Mouse (Mus musculus): Measurements from ENCODE around the gene Rptor. TPM values are rescaled to one million over a fixed set of nuclear protein-coding genes. Genes with fewer than 3 reads are reported as not detected.
A peak's percentile ranks its signal among the peaks of the same experiment; 100 is the strongest.
"Not testable (repeated sequence)": the region's sequence is repeated elsewhere in the genome, so short reads cannot be mapped to it uniquely, and the experiment has no call there.

Rptor gene
- polyA plus RNA-seq, 1 experiment = 34.4 TPM

GRCm38 (mm10) chr11:119657534-119657933 lies 54.8 kb downstream of the Rptor start:
- no peak for TF ChIP-seq CTCF (IDR thresholded peaks at IDR 0.05; ENCODE audit: borderline replicate concordance, extremely low read depth, insufficient read depth, insufficient read length)
- no peak for TF ChIP-seq POLR2A (IDR thresholded peaks at IDR 0.05; ENCODE audit: borderline replicate concordance, extremely low read depth, insufficient read depth, insufficient read length, poor library complexity, severe bottlenecking)
- no peak for DNase-seq (ENCODE audit: low read depth)

GRCm38 (mm10) chr11:119659296-119659695 lies 56.6 kb downstream of the Rptor start:
- no peak for DNase-seq (ENCODE audit: low read depth)
- TF ChIP-seq POLR2A (IDR thresholded peaks at IDR 0.05; ENCODE audit: borderline replicate concordance, extremely low read depth, insufficient read depth, insufficient read length, poor library complexity, severe bottlenecking) = no peak
- no peak for TF ChIP-seq CTCF (IDR thresholded peaks at IDR 0.05; ENCODE audit: borderline replicate concordance, extremely low read depth, insufficient read depth, insufficient read length)

GRCm38 (mm10) chr11:119661479-119661878 lies 58.8 kb downstream of the Rptor start:
- DNase-seq (ENCODE audit: low read depth) = not testable (repeated sequence)

- TF ChIP-seq CTCF (IDR thresholded peaks at IDR 0.05; ENCODE audit: borderline replicate concordance, extremely low read depth, insufficient read depth, insufficient read length) (no peak), POLR2A (IDR thresholded peaks at IDR 0.05; ENCODE audit: borderline replicate concordance, extremely low read depth, insufficient read depth, insufficient read length, poor library complexity, severe bottlenecking) (no peak)
- no peak for DNase-seq (ENCODE audit: low read depth)
Measured at GRCm38 (mm10) chr11:119663876-119664275, 61.2 kb downstream of the Rptor start.

GRCm38 (mm10) chr11:119664678-119665307 lies 62.1 kb downstream of the Rptor start:
- DNase-seq (ENCODE audit: low read depth) = peak; percentile 59
- TF ChIP-seq CTCF (IDR thresholded peaks at IDR 0.05; ENCODE audit: borderline replicate concordance, extremely low read depth, insufficient read depth, insufficient read length) (no peak), POLR2A (IDR thresholded peaks at IDR 0.05; ENCODE audit: borderline replicate concordance, extremely low read depth, insufficient read depth, insufficient read length, poor library complexity, severe bottlenecking) (no peak)

GRCm38 (mm10) chr11:119665308-119665702 lies 62.6 kb downstream of the Rptor start:
- TF ChIP-seq POLR2A (IDR thresholded peaks at IDR 0.05; ENCODE audit: borderline replicate concordance, extremely low read depth, insufficient read depth, insufficient read length, poor library complexity, severe bottlenecking) (no peak), CTCF (IDR thresholded peaks at IDR 0.05; ENCODE audit: borderline replicate concordance, extremely low read depth, insufficient read depth, insufficient read length) (no peak)
- no peak for DNase-seq (ENCODE audit: low read depth)

- TF ChIP-seq POLR2A (IDR thresholded peaks at IDR 0.05; ENCODE audit: borderline replicate concordance, extremely low read depth, insufficient read depth, insufficient read length, poor library complexity, severe bottlenecking) (no peak), CTCF (IDR thresholded peaks at IDR 0.05; ENCODE audit: borderline replicate concordance, extremely low read depth, insufficient read depth, insufficient read length) (no peak)
- DNase-seq (ENCODE audit: low read depth) = no peak
Measured at GRCm38 (mm10) chr11:119666567-119667108, 63.9 kb downstream of the Rptor start.

- no peak for DNase-seq (ENCODE audit: low read depth)
- TF ChIP-seq CTCF (IDR thresholded peaks at IDR 0.05; ENCODE audit: borderline replicate concordance, extremely low read depth, insufficient read depth, insufficient read length) (no peak), POLR2A (IDR thresholded peaks at IDR 0.05; ENCODE audit: borderline replicate concordance, extremely low read depth, insufficient read depth, insufficient read length, poor library complexity, severe bottlenecking) (no peak)
Measured at GRCm38 (mm10) chr11:119670690-119671666, 68.3 kb downstream of the Rptor start.

GRCm38 (mm10) chr11:119672041-119672440 lies 69.3 kb downstream of the Rptor start:
- no peak for TF ChIP-seq POLR2A (IDR thresholded peaks at IDR 0.05; ENCODE audit: borderline replicate concordance, extremely low read depth, insufficient read depth, insufficient read length, poor library complexity, severe bottlenecking)

GRCm38 (mm10) chr11:119672775-119673174 lies 70.1 kb downstream of the Rptor start:
- TF ChIP-seq POLR2A (IDR thresholded peaks at IDR 0.05; ENCODE audit: borderline replicate concordance, extremely low read depth, insufficient read depth, insufficient read length, poor library complexity, severe bottlenecking) (no peak), CTCF (IDR thresholded peaks at IDR 0.05; ENCODE audit: borderline replicate concordance, extremely low read depth, insufficient read depth, insufficient read length) (no peak)
- DNase-seq (ENCODE audit: low read depth) = no peak

More at GRCm38 (mm10) chr11:119672041-119672440, 69.3 kb downstream of the Rptor start:
- DNase-seq (ENCODE audit: low read depth) = no peak

GRCm38 (mm10) chr11:119674835-119675234 lies 72.1 kb downstream of the Rptor start:
- no peak for DNase-seq (ENCODE audit: low read depth)
- no peak for TF ChIP-seq POLR2A (IDR thresholded peaks at IDR 0.05; ENCODE audit: borderline replicate concordance, extremely low read depth, insufficient read depth, insufficient read length, poor library complexity, severe bottlenecking)
- TF ChIP-seq CTCF (IDR thresholded peaks at IDR 0.05; ENCODE audit: borderline replicate concordance, extremely low read depth, insufficient read depth, insufficient read length) = no peak
